Mouse (Mus musculus): ENCODE results near the gene Slc29a1. TPM values are rescaled to one million over a fixed set of nuclear protein-coding genes. Genes with fewer than 3 reads are reported as not detected.

The Slc29a1 gene
- polyA plus RNA-seq, 1 experiment from 2014 or later, result 39.4 TPM

DNA sequence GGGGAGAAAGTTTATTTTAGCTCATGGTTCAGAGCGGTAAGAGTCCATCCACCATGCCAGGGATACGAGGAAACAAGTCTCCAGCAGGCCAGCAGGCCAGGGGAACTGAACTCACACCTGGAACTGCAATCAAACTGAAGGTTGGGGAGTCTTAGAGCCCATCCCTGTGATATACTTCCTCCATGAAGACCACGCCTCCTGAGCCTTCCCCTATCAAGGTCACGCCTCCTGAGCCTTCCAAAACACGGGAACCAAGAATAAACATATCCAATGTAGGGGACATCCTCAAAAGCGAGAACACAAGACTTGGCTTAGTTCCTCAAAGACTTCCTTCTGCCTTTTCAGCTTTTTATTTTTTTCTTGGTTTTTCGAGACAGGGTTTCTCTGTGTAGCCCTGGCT lies 13.5 kb upstream of the Slc29a1 start:
- ChIA-PET POLR2A (no interaction called here), CTCF (interaction anchor here (2.2 kb wide), 1 partner anchor 9 kb away, joined by 5 read pairs; no protein-coding TSS in a partner anchor)
- no peaks in the 10 kb centered on the region for H3K27me3 ChIP-seq
- DNase-seq (ENCODE audit: low read depth, low spot score), result no peak
- TF ChIP-seq CTCF (IDR thresholded peaks at IDR 0.05), result no peak
- no peak for ATAC-seq
- in situ Hi-C loops (cut with MboI; ENCODE audit: low pct_unique_long_range_greater_than_20kb), result no loop called here

DNA sequence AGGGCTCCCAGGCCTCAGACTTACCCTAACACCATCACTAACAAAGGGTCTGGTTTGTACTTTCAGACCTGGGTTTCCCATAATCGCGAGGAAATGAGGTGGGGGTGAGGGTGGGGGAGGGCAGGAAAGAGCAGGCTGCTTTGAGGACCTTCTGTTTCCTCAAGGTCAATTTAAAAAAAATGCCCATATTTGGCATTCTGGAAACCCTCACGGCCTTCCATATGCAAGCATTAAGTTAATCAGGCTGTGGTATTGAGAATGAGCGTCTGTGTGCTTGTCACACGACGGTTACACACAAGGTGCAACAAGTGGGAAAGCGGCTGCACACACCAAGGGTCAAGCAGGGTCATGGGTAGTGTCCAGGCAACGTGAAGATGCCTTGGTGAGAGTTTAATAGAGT lies 12.6 kb upstream of the Slc29a1 start:
- DNase-seq (ENCODE audit: low read depth, low spot score) (no peak), ATAC-seq (no peak)
- ChIA-PET POLR2A (no interaction called here), CTCF (interaction anchor here (1.8 to 2.2 kb wide), 2 partner anchors 8 to 27 kb away, joined by 5 to 8 read pairs; no protein-coding TSS in a partner anchor)
- H3K27me3 ChIP-seq, result no peaks in the 10 kb centered on the region
- no peak for TF ChIP-seq CTCF (IDR thresholded peaks at IDR 0.05)
- in situ Hi-C loops (cut with MboI; ENCODE audit: low pct_unique_long_range_greater_than_20kb), result no loop called here

DNA sequence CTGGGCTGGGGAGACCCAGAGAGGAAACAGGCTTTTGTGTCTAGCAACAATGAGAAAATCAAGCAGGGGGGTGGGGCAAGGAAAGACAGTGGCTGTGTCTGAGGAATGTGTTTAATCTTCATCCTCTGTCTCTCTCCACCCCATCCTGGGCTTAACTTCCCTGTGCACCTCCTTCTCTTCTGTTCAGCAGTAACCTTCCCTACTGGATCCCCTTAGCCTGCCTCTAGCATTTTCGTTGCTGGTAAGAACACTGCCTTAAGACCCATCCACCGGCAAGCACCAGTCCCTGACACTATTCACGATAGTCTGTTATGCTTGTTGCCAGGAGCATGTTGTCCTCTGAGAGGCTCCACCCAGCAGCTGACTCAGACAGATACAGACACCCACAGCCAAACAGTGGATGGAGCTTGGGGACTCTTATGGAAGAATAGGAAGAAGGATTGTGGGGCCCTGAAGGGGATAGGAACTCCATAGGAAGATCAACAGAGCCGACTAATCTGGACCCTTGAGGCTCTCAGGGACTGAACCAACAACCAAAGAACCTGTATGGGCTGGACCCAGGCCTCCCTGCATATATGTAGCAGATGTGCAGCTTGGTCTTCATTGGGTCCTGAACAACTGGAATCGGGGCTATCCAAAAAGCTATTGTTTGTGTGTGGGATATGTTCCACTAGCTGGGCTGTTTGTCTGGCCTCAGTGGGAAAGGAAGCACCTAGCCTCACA lies 10.9 kb upstream of the Slc29a1 start:
- TF ChIP-seq CTCF (IDR thresholded peaks at IDR 0.05), result no peak
- ChIA-PET CTCF (interaction anchor here (0.7 to 1.8 kb wide), 4 partner anchors 10 to 25 kb away, joined by 3 to 8 read pairs (median 4); partner anchors contain the start of gene Slc29a1), POLR2A (interaction anchor here (0.5 kb wide), 1 partner anchor 642 kb away, joined by 3 read pairs; no protein-coding TSS in a partner anchor)
- in situ Hi-C loops (cut with MboI; ENCODE audit: low pct_unique_long_range_greater_than_20kb), result no loop called here
- H3K27me3 ChIP-seq, result no peaks in the 10 kb centered on the region
- DNase-seq (ENCODE audit: low read depth, low spot score), result no peak
- no peak for ATAC-seq

- in situ Hi-C loops (cut with MboI; ENCODE audit: low pct_unique_long_range_greater_than_20kb), result no loop called here
- DNase-seq (ENCODE audit: low read depth, low spot score), result no peak
- no peaks in the 10 kb centered on the region for H3K27me3 ChIP-seq
- POLR2A ChIA-PET, result interaction anchor here (0.6 kb wide), 1 partner anchor 146 kb away, joined by 5 read pairs; no protein-coding TSS in a partner anchor
- CTCF ChIA-PET, result interaction anchor here (1.5 to 2.5 kb wide), 2 partner anchors 19 to 24 kb away, joined by 3 to 6 read pairs; no protein-coding TSS in a partner anchor
- no peak for ATAC-seq
- TF ChIP-seq CTCF (IDR thresholded peaks at IDR 0.05), result no peak
Observed at GRCm38 (mm10) chr17:45608396-45608795, 9.0 kb upstream of the Slc29a1 start.

GRCm38 (mm10) chr17:45606992-45607879 lies 7.8 kb upstream of the Slc29a1 start:
- ChIA-PET CTCF (interaction anchor here (2.5 kb wide), 1 partner anchor 23 kb away, joined by 6 read pairs; no protein-coding TSS in a partner anchor), POLR2A (no interaction called here)
- DNase-seq (ENCODE audit: low read depth, low spot score) (no peak), ATAC-seq (no peak)
- H3K27me3 ChIP-seq, result no peaks in the 10 kb centered on the region
- TF ChIP-seq CTCF (IDR thresholded peaks at IDR 0.05), result no peak
- in situ Hi-C loops (cut with MboI; ENCODE audit: low pct_unique_long_range_greater_than_20kb), result no loop called here

GRCm38 (mm10) chr17:45602984-45603383 lies 3.6 kb upstream of the Slc29a1 start:
- ChIA-PET CTCF (interaction anchor here (1.0 to 1.5 kb wide), 2 partner anchors 17 to 24 kb away, joined by 3 to 5 read pairs; no protein-coding TSS in a partner anchor), POLR2A (no interaction called here)
- no peak for TF ChIP-seq CTCF (IDR thresholded peaks at IDR 0.05)
- DNase-seq (ENCODE audit: low read depth, low spot score) (no peak), ATAC-seq (no peak)
- H3K27me3 ChIP-seq, result peaks cover 4% of the 10 kb centered on the region
- in situ Hi-C loops (cut with MboI; ENCODE audit: low pct_unique_long_range_greater_than_20kb), result no loop called here

GRCm38 (mm10) chr17:45601877-45602304 lies 2.5 kb upstream of the Slc29a1 start, which contains the start of gene Mymx:
TSS of gene Mymx (minus strand) at chr17:45602102.
- peaks cover 4% of the 10 kb centered on the region for H3K27me3 ChIP-seq
- ChIA-PET POLR2A (interaction anchor here (0.6 kb wide), 1 partner anchor 87 kb away, joined by 3 read pairs; no protein-coding TSS in a partner anchor), CTCF (interaction anchor here (1.3 to 1.5 kb wide), 2 partner anchors 25 to 30 kb away, joined by 3 to 5 read pairs; no protein-coding TSS in a partner anchor)
- ATAC-seq (no peak), DNase-seq (ENCODE audit: low read depth, low spot score) (no peak)
- no peak for TF ChIP-seq CTCF (IDR thresholded peaks at IDR 0.05)
- in situ Hi-C loops (cut with MboI; ENCODE audit: low pct_unique_long_range_greater_than_20kb), result no loop called here

DNA sequence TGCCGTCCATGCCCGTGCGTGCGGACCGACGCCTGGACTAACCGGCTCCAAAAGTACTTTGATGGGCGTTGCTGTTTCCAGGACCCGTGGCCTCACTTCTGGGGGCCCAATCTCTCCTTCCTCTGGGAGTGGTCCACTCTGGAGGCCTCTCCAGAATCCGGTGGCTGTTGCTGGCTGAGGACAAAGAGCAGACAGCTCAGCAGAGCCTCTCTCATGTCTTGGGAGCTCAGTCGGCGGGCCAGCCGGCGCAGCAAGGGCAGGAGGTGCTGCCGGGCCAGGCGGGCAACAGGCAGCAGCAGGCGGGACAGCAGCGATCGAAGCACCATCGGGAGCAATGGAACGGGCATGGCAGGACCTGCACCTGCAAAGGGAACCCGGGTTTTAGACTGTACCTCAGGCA lies 1.9 kb upstream of the Slc29a1 start:
- in situ Hi-C loops (cut with MboI; ENCODE audit: low pct_unique_long_range_greater_than_20kb), result no loop called here

DNA sequence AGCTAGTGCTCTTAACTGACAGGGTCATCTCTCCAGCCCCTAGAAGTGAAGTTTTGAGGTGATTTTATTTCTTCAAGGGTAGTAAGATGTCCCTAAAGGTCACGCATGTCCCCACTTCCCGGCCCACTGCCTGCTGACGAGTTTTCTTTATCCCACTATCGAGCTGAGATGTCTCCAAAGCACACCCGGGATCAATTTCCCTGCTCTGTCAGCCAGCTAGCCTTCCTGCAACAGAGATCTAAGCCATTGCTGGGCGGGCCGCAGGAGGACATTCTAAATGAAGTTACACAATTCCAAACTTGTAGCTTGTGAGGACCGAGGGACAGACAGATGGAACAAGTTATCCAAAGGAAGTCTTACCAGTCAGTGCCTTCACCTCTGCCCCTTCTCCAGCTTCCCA lies 861 bp upstream of the Slc29a1 start:
- peaks cover 4% of the 10 kb centered on the region for H3K27me3 ChIP-seq
- ChIA-PET CTCF (interaction anchor here (1.2 to 1.4 kb wide), 3 partner anchors 10 to 17 kb away, joined by 3 to 7 read pairs (median 3); no protein-coding TSS in a partner anchor), POLR2A (no interaction called here)
- in situ Hi-C loops (cut with MboI; ENCODE audit: low pct_unique_long_range_greater_than_20kb), result no loop called here
- DNase-seq (ENCODE audit: low read depth, low spot score), result no peak
- TF ChIP-seq CTCF (IDR thresholded peaks at IDR 0.05), result no peak
- no peak for ATAC-seq

More for the DNA sequence above, 1.9 kb upstream of the Slc29a1 start:
- ATAC-seq (no peak), DNase-seq (ENCODE audit: low read depth, low spot score) (no peak)
- no peak for TF ChIP-seq CTCF (IDR thresholded peaks at IDR 0.05)
- H3K27me3 ChIP-seq, result peaks cover 4% of the 10 kb centered on the region
- POLR2A ChIA-PET, result interaction anchor here (0.6 kb wide), 1 partner anchor 87 kb away, joined by 3 read pairs; no protein-coding TSS in a partner anchor
- CTCF ChIA-PET, result interaction anchor here (1.3 to 1.5 kb wide), 3 partner anchors 16 to 30 kb away, joined by 3 to 5 read pairs (median 3); no protein-coding TSS in a partner anchor

GRCm38 (mm10) chr17:45598891-45599290 lies 515 bp downstream of the Slc29a1 start:
- no peak for ATAC-seq
- ChIA-PET CTCF (no interaction called here), POLR2A (no interaction called here)
- no peak for DNase-seq (ENCODE audit: low read depth, low spot score)
- in situ Hi-C loops (cut with MboI; ENCODE audit: low pct_unique_long_range_greater_than_20kb), result no loop called here
- H3K27me3 ChIP-seq, result peaks cover 4% of the 10 kb centered on the region
- TF ChIP-seq CTCF (IDR thresholded peaks at IDR 0.05), result no peak

All from Patski (cell line).